Mouse (Mus musculus) olfactory bulb, adult 2 months (tissue): ENCODE results near the gene Ncstn.

Experiments used
- CTCF ChIP-seq: fragments of 200-500 bp; IDR thresholded peaks from 2 replicates; pipeline ENCODE4 v1.5.1; 2012; ENCODE audit warnings: low read depth, mild to moderate bottlenecking, low read length, moderate library complexity; ENCODE audit not compliant: insufficient read depth
- POLR2A ChIP-seq: fragments of 200-500 bp; IDR thresholded peaks from 2 replicates; pipeline ENCODE4 v1.6.1; 2012; ENCODE audit warnings: mild to moderate bottlenecking, low read depth, low read length, moderate library complexity; ENCODE audit not compliant: insufficient read depth

DNA sequence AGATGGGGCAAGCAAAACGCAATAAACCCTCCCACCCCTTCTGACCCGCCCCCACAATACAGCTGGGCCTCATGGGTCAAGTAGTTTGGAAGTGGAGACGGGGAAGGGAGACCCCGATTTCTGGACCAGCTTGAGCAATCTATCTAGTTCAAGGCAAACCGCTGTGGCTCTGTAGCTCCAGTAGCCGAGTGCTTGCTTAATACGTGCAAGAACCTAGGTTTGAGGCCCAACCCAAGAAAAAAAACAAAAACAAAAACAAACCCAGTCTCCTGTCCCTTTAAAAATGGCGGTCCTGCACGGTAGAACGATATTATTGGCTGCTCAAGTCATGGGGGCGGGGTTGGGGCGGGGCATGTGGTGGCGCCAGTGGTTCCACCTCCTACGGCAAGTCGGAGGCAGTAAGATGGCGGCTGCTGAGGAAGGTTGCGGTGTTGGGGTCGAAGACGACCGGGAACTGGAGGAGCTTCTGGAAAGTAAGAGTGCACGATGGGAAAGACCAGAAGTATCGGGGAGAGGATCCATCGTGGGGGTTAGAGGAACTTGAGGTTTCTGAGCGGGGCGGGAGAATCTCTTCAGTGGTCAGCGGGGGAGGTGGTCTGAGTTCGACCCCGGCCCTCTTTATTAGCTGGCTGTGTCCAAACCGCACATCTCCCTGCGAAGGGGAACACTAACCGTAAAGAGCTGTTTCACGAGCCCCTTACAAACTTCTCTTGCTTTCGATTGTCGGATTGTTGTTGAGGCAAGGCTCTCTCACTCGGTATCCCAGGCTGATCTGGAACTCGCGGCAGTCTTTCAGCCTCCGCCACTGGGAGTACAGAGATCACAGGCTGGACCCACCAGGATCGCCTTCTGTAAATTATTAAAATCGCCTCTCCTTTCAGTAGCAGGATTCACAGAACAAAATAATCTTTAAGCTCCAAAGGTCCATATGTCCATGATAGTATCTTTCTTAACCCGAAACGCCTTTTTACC is 44.1 kb upstream of the Ncstn start, which contains the start of gene Pex19:
- TF ChIP-seq CTCF, result no peak
- peak; percentile 54; the same call in 1 of the 2 replicates for TF ChIP-seq POLR2A
